Mouse (Mus musculus): ENCODE measurements around the gene Ccdc58.
"Not testable (repeated sequence)": the region's sequence is repeated elsewhere in the genome, so short reads cannot be mapped to it uniquely, and the experiment has no call there.

Gene Ccdc58

GRCm38 (mm10) chr16:36071450-36072379 is at the start of gene Ccdc58, which contains the start of gene Fam162a:
Gene Ccdc58, plus strand, starts transcription at chr16:36071685.
Gene Fam162a, minus strand, starts transcription at chr16:36071594.
- peak; percentile 94 for DNase-seq

- DNase-seq, result not testable (repeated sequence)
These were observed 43.4 kb upstream of the Ccdc58 start for GRCm38 (mm10) chr16:36028120-36028519.

- peak; percentile 98 for DNase-seq
These were observed 30.6 kb upstream of the Ccdc58 start, which contains the start of gene Wdr5b for GRCm38 (mm10) chr16:36040640-36041624. Gene Wdr5b, plus strand, starts transcription at chr16:36041190.

GRCm38 (mm10) chr16:36041625-36042020 is 29.9 kb upstream of the Ccdc58 start:
- DNase-seq, result no peak

- no peak for DNase-seq
These were observed 28.4 kb upstream of the Ccdc58 start for GRCm38 (mm10) chr16:36043073-36043472.

- no peak for DNase-seq
These were observed 27.5 kb upstream of the Ccdc58 start for GRCm38 (mm10) chr16:36043964-36044363.

GRCm38 (mm10) chr16:36047538-36047937 is 23.9 kb upstream of the Ccdc58 start:
- DNase-seq, result no peak

GRCm38 (mm10) chr16:36051491-36051890 is 20.0 kb upstream of the Ccdc58 start:
- DNase-seq, result no peak

- DNase-seq, result no peak
These were observed 17.8 kb upstream of the Ccdc58 start for GRCm38 (mm10) chr16:36053524-36054275.

GRCm38 (mm10) chr16:36054920-36055319 is 16.6 kb upstream of the Ccdc58 start:
- no peak for DNase-seq

GRCm38 (mm10) chr16:36056416-36056815 is 15.1 kb upstream of the Ccdc58 start:
- no peak for DNase-seq

- no peak for DNase-seq
These were observed 13.5 kb upstream of the Ccdc58 start for GRCm38 (mm10) chr16:36057933-36058475.

GRCm38 (mm10) chr16:36062534-36062933 is 9.0 kb upstream of the Ccdc58 start:
- DNase-seq, result not testable (repeated sequence)

GRCm38 (mm10) chr16:36063315-36063714 is 8.2 kb upstream of the Ccdc58 start:
- no peak for DNase-seq

GRCm38 (mm10) chr16:36064904-36065303 is 6.6 kb upstream of the Ccdc58 start:
- no peak for DNase-seq

- no peak for DNase-seq
These were observed 3.8 kb upstream of the Ccdc58 start for GRCm38 (mm10) chr16:36067694-36068093.

- no peak for DNase-seq
These were observed 3.1 kb upstream of the Ccdc58 start for GRCm38 (mm10) chr16:36068356-36068755.

- DNase-seq, result peak; percentile 22
These were observed 1.5 kb upstream of the Ccdc58 start for GRCm38 (mm10) chr16:36069819-36070575.

- no peak for DNase-seq
These were observed 425 bp upstream of the Ccdc58 start for GRCm38 (mm10) chr16:36071071-36071449.

GRCm38 (mm10) chr16:36072410-36073011 is 1.0 kb downstream of the Ccdc58 start:
- DNase-seq, result no peak

- no peak for DNase-seq
These were observed 3.3 kb downstream of the Ccdc58 start for GRCm38 (mm10) chr16:36074772-36075171.

All from kidney, adult 9 months (tissue).